Mouse (Mus musculus) heart, embryonic 12.5 days (tissue): ENCODE results near the gene Surf2. TPM values are rescaled to one million over a fixed set of nuclear protein-coding genes. Genes with fewer than 3 reads are reported as not detected.

Experiments used
- ATAC-seq: fragments of 200-750 bp; cut with Nextera tagmentation; 2 replicates; pipeline ENCODE4 v1.8.0; 2017; ENCODE audit warnings: moderate TSS enrichment, moderate library complexity; ENCODE audit not compliant: insufficient number of reproducible peaks, low FRiP score
- H3K27ac ChIP-seq: fragments of 300-500 bp; sonication (generic); 2 replicates; pipeline ENCODE4 v1.5.1; 2016; ENCODE audit warnings: mild to moderate bottlenecking, moderate library complexity; ENCODE audit not compliant: poor library complexity, severe bottlenecking
- H3K27me3 ChIP-seq: fragments of 300-500 bp; sonication (generic); replicated peaks from 2 replicates; pipeline ENCODE4 v1.6.1; 2016; ENCODE audit warnings: mild to moderate bottlenecking, moderate library complexity
- H3K36me3 ChIP-seq: fragments of 300-500 bp; sonication (generic); 2 replicates; pipeline ENCODE4 v1.6.1; 2016; ENCODE audit warnings: mild to moderate bottlenecking, moderate library complexity
- H3K4me1 ChIP-seq: fragments of 300-500 bp; sonication (generic); replicated peaks from 2 replicates; pipeline ENCODE4 v1.6.1; 2016; ENCODE audit warnings: mild to moderate bottlenecking
- H3K4me2 ChIP-seq: fragments of 300-500 bp; sonication (generic); 2 replicates; pipeline ENCODE4 v1.6.1; 2016; ENCODE audit warnings: mild to moderate bottlenecking, moderate library complexity
- H3K4me3 ChIP-seq: fragments of 300-500 bp; sonication (generic); 2 replicates; pipeline ENCODE4 v1.5.1; 2016; ENCODE audit warnings: mild to moderate bottlenecking
- H3K9ac ChIP-seq: fragments of 300-500 bp; sonication (generic); 2 replicates; pipeline ENCODE4 v1.6.1; 2016; ENCODE audit warnings: mild to moderate bottlenecking, moderate library complexity
- H3K9me3 ChIP-seq: fragments of 300-500 bp; sonication (generic); replicated peaks from 2 replicates; pipeline ENCODE4 v1.6.1; 2016; ENCODE audit warnings: mild to moderate bottlenecking, moderate library complexity
- whole genome bisulfite sequencing: fragments of 180-500 bp; shearing (Covaris S2); methylation state at CpG from one replicate; pipeline ENCODE4 v1.1.7; 2016; 5-methylcytosine and 5-hydroxymethylcytosine counted together
- polyA plus RNA-seq: library from polyadenylated mRNA; unstranded; fragments of >200 nt; fragmentation: Nextera tagmentation; extraction: Ambion mirVana; gene quantifications from 2 replicates; pipeline ENCODE4 v1.2.1, GENCODE M21; 2016

Gene Surf2
- polyA plus RNA-seq, 1 experiment from 2014 or later = 30.5 TPM

DNA sequence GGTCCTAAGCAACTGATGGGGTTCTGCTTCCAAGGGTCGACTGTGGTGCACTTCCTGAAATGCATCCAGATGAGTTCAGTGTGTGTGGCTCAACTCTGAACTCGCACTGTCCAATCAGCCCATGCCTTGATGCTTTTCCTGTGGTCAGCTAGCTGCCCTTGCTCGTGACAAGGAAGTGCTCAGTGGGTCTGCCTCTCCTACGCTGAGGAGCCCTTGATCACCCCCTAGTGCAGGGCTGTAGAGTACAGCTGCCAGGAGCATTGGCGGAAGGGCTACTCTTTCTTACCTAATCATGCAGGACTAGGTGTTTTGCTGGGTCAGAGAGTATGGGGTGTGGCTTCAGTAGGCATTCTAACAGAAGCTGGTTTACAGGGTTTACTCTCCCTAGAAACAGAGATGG, 25.4 kb downstream of the Surf2 start:
- Histone ChIP-seq H3K9ac (no peak overlapping the region), H3K36me3 (0 out of 2 replicates have a peak, but pooled peaks cover 2% of the 10 kb centered on the region), H3K27ac (no peak overlapping the region), H3K27me3 (0 out of 2 replicates have a peak, but pooled peaks cover 3% of the 10 kb centered on the region), H3K9me3 (no peaks in the 10 kb centered on the region), H3K4me1 (no peaks in the 10 kb centered on the region), H3K4me3 (no peak overlapping the region), H3K4me2 (no peak overlapping the region)
- WGBS = 34% methylated on average over 5 of the region's 5 CpGs
- peak; percentile 57; the same call in 1 of the 2 replicates for ATAC-seq

DNA sequence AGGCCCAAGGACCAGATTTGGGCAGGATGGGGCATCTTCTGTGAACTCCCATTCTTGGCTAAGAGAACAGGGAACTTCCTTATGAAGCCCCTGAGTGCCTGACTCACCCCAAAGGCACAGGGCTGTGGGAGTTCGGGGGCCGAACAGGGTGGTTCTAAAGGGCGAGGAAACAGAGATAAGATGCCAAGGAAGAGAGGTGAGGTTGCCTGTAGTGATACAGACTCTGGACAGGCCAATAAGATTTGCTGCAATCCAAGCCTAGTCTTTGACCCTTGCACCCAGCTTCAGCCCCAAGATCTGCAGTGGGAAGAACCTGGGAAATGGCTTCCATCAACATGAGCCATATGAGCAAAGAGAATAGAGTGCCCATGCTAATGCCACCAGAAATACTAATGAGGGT, 27.1 kb downstream of the Surf2 start:
- ATAC-seq = no peak
- Histone ChIP-seq H3K9ac (no peak overlapping the region), H3K4me1 (no peaks in the 10 kb centered on the region), H3K9me3 (no peaks in the 10 kb centered on the region), H3K4me3 (no peak overlapping the region), H3K27me3 (0 out of 2 replicates have a peak, but pooled peaks cover 3% of the 10 kb centered on the region), H3K27ac (no peak overlapping the region), H3K36me3 (0 out of 2 replicates have a peak, but pooled peaks cover 6% of the 10 kb centered on the region), H3K4me2 (no peak overlapping the region)
- WGBS = 64% methylated on average over 3 of the region's 3 CpGs

DNA sequence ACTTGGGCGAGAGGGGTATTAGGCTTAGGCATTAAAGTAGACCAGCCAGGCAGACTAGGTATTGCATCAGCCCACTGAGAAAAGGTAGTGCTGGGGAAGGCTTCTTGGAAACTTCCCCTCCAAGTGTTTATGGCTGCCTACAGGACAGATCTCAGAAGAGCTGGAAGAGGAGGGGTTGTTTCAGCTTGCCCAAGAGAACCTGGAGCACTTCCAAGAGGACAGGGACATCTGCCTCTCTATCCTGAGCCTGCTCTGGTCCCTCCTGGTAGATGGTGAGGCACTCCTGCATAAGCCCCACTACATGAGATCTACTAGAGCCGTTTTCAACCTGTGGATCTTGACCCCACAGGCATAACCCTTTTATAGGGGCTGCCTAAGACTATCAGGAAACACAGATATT, 34.2 kb downstream of the Surf2 start:
- Histone ChIP-seq H3K9ac (no peak overlapping the region), H3K4me2 (no peak overlapping the region), H3K4me3 (no peak overlapping the region), H3K9me3 (no peaks in the 10 kb centered on the region), H3K27ac (no peak overlapping the region), H3K36me3 (peaks cover 66% of the 10 kb centered on the region), H3K4me1 (no peaks in the 10 kb centered on the region), H3K27me3 (0 out of 2 replicates have a peak, but pooled peaks cover 2% of the 10 kb centered on the region)
- 82% methylated on average over 2 of the region's 2 CpGs for WGBS
- ATAC-seq = no peak

DNA sequence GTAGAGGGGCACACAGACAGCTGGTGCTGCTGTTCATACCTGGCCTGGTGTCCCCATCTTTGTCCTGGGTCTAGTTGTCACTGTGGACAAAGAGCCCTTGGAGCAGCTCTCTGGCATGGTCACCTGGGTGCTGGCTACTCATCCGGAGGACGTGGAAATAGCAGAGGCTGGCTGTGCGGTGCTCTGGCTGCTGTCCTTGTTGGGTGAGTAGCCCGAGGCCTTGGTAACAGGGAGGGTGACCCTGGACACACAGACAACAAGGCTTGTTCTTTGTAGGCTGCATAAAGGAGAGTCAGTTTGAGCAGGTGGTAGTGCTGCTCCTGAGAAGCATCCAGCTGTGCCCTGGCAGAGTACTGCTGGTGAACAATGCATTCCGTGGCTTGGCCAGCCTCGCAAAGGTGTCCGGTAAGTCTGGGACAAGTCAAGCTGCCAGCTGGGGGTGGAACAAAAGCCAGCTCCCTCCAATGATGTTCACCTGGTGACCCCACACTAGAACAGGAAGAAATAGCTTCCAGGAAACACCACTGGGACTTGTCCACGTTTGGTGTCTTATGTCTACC, 35.3 kb downstream of the Surf2 start:
- H3K4me1 ChIP-seq = no peaks in the 10 kb centered on the region

DNA sequence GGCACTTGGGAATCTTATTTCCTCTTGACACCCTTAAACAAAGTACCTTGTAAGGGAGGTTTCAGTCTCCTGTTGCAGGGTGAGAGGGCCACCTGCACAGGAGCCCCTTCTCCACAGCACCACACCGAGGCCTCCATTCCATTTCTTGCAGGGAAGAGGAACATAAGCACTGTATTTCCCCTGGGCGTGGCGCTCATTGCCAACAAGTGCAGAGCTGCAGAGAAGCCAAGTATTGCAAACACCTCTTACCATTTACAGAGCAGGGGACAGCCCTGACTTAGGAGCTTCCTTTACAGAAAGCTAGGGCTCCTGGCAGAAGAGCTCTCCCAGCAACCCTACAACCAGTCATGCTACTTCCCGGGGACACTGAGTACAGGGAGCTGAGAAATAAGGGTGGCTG, 36.0 kb downstream of the Surf2 start:
- Histone ChIP-seq H3K4me1 (no peaks in the 10 kb centered on the region), H3K36me3 (peaks cover 78% of the 10 kb centered on the region), H3K9me3 (no peaks in the 10 kb centered on the region), H3K9ac (no peak overlapping the region), H3K27ac (no peak overlapping the region), H3K4me2 (no peak overlapping the region), H3K4me3 (no peak overlapping the region), H3K27me3 (no peaks in the 10 kb centered on the region)
- 87% methylated on average over 4 of the region's 4 CpGs for WGBS
- ATAC-seq = no peak

More for the DNA sequence above, 35.3 kb downstream of the Surf2 start:
- no peak overlapping the region for H3K4me2 ChIP-seq
- no peak for ATAC-seq
- H3K27ac ChIP-seq = no peak overlapping the region
- no peaks in the 10 kb centered on the region for H3K27me3 ChIP-seq
- H3K9me3 ChIP-seq = no peaks in the 10 kb centered on the region
- H3K4me3 ChIP-seq = no peak overlapping the region
- peaks cover 75% of the 10 kb centered on the region for H3K36me3 ChIP-seq
- 86% methylated on average over 8 of the region's 8 CpGs for WGBS
- H3K9ac ChIP-seq = no peak overlapping the region

DNA sequence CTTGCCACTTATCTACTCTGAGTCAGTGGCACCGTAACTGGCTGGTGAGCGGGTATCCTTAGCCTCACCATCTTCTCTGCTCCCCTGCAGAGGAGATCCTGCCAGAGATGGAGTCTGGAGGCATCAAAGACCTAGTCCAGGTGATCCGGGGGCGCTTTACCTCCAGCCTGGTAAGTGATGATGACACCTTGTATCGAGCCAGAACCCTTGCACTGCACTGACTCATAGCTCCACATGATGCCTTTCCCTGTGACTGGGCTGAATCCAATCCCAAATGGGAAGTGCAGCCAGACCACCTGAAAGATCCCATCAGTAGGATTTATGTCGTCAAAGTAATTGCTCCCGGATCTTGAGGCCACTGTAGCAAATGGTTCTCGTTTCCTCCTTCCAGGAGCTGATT, 36.7 kb downstream of the Surf2 start:
- H3K4me3 ChIP-seq = no peak overlapping the region
- ATAC-seq = no peak
- H3K27ac ChIP-seq = no peak overlapping the region
- H3K9ac ChIP-seq = no peak overlapping the region
- peaks cover 85% of the 10 kb centered on the region for H3K36me3 ChIP-seq
- H3K27me3 ChIP-seq = no peaks in the 10 kb centered on the region
- H3K9me3 ChIP-seq = no peaks in the 10 kb centered on the region
- WGBS = 82% methylated on average over 8 of the region's 8 CpGs
- no peaks in the 10 kb centered on the region for H3K4me1 ChIP-seq
- H3K4me2 ChIP-seq = no peak overlapping the region

DNA sequence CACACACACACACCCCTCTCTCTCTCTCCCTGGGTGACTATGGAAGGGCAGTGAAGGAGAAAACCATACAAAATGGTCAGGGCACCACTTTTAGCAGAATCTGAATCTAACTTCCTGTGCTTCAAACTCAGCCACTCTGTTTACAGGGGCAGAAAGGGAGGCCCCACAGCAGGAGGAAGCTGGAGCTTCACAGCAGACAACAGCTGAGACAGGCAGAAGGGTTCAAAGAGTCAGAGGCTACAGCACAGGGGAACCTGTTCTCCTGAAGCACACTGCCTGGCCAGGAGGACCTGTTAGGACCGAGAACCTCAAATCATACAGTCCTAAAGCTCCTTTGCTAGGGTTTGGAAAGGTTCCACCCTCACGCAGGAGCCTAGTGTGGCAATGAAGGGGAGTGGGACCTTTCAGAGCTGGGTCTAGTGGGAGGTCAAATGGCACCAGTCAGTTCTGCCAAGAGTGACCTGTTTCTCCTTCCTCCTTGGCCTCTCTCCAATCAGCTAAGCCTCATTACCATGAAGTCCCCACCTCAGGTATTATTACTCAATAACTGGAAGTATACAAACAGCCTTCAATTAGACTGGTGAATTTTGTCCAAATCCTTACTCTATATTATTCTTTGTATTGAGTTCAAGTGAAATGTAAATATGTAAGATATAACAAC, 38.7 kb downstream of the Surf2 start:
- no peak overlapping the region for H3K4me3 ChIP-seq
- no peak overlapping the region for H3K4me2 ChIP-seq
- WGBS = 86% methylated on average over 2 of the region's 2 CpGs
- H3K9ac ChIP-seq = no peak overlapping the region
- no peak overlapping the region for H3K27ac ChIP-seq
- H3K27me3 ChIP-seq = no peaks in the 10 kb centered on the region
- peaks cover 92% of the 10 kb centered on the region for H3K36me3 ChIP-seq
- ATAC-seq = no peak
- H3K4me1 ChIP-seq = no peaks in the 10 kb centered on the region
- H3K9me3 ChIP-seq = no peaks in the 10 kb centered on the region

DNA sequence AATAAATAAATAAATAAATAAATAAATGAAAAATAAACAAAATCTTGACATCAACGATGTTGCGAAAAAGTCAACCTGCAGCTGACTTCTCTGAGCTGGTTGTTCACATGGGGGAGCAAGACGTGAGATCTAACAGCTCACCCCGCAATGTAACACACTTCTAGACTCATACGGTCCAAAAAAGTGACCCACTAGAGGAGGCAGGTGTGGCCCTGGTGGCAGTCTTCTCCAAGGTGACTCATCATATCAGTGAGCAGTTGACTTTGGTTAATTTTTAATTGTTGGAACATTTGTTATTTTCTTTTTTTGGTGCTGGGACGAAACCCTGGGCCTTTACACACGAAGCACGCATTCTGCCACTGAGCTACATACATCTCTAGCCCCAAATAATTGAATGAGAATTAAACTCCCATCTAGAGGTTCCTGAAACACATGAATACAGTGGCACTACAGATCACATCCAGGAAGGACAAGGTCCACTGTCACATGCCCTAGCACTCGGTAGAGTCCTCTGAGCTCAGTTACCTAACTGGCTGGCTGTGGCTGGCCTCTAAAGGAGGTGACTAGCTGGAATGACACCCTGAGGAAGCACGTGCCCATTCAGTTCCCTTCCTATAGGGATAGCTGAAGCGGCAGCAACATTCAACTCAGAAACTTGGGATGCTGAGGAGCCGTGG, 40.8 kb downstream of the Surf2 start:
- Histone ChIP-seq H3K4me1 (peaks cover 6% of the 10 kb centered on the region; the same call in 1 of the 2 replicates), H3K27me3 (no peaks in the 10 kb centered on the region), H3K4me2 (no peak overlapping the region), H3K4me3 (no peak overlapping the region), H3K9ac (no peak overlapping the region), H3K9me3 (no peaks in the 10 kb centered on the region), H3K27ac (no peak overlapping the region), H3K36me3 (peaks cover 94% of the 10 kb centered on the region)
- ATAC-seq = no peak
- WGBS = 91% methylated on average over 12 of the region's 12 CpGs

DNA sequence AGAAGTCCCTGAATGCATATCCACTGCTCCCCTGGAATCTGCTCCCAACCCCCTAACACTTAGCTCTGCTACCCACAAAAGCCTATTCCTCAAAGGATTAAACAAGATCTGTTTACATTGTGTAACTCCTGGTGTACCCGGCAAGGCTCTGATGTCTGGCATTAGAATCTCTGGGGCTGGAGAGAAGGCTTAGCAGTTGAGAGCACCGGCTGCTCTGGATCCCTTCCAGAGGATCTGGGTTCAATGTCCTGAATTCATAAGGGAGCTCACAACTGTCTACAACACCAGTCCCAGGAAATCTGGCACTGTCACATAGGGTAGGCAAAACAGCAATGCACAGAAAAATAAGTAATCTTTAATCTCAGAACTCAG, 41.3 kb downstream of the Surf2 start:
- no peak overlapping the region for H3K27ac ChIP-seq

DNA sequence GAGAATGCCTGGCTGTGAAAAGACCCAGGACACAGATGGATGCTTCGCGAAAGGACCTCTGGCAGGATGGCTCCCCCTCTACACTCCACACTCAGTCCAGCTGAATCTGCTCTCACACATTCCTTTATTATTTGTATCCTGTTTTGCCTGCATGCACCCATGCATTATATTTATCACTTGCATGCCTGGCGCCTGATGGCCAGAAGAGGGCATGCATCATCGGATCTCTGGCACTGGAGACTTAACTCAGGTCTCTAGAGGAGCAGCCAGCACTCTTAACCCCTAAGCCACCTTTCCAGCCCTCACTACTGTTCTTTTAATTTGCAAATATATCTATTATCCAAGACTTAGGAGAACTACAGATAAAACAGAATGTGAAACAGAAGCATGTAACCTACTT, 44.6 kb downstream of the Surf2 start:
- peaks cover 62% of the 10 kb centered on the region for H3K36me3 ChIP-seq
- no peaks in the 10 kb centered on the region for H3K27me3 ChIP-seq
- H3K9ac ChIP-seq = no peak overlapping the region
- no peak overlapping the region for H3K4me3 ChIP-seq
- no peak for ATAC-seq
- H3K4me1 ChIP-seq = peaks cover 27% of the 10 kb centered on the region
- 71% methylated on average over 4 of the region's 4 CpGs for WGBS
- no peaks in the 10 kb centered on the region for H3K9me3 ChIP-seq
- no peak overlapping the region for H3K27ac ChIP-seq
- no peak overlapping the region for H3K4me2 ChIP-seq

More for the DNA sequence above, 41.3 kb downstream of the Surf2 start:
- Histone ChIP-seq H3K4me1 (peaks cover 11% of the 10 kb centered on the region; the same call in 1 of the 2 replicates), H3K9me3 (no peaks in the 10 kb centered on the region), H3K27me3 (no peaks in the 10 kb centered on the region), H3K9ac (no peak overlapping the region), H3K36me3 (peaks cover 94% of the 10 kb centered on the region), H3K4me2 (no peak overlapping the region), H3K4me3 (no peak overlapping the region)
- no peak for ATAC-seq
- 91% methylated on average over 2 of the region's 2 CpGs for WGBS

DNA sequence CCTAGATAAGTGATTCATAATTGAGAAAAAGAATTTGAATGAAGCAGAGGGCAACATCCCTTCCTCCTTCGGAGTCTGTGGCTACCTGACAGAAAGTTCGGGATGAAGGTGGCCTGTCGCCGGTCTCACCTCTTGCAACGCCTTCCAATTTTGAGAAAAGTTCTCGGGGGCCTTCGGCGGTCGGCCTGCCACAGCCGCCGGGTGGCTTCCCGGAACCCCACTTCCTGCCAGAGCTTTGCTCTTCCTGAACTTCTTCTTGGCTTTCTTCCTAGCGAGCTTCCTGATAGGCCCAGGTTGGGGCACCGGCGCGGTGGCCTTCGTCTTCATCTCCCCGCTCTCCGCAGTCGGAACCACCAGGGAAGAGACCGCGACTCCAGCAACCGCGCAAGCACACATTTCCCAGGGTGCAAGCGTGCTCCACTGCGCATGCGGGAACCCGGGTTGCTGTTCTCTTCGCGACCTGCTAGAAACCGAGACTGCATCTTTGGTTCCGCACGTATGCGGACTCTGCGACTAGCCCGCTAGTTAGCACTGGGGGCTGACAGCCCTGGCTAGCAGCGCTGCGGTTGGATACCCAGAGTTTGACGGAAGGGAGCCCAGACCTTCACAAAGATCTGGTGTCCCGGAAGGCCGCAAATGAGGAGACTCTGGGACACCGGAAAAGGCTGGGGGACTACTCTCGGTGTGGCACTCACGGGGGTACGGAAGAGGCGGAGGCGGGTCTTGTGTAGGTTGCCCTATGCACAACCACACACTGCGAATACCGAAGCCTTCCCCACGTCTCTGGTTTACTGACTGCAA, 48.0 kb downstream of the Surf2 start, which contains the start of gene Rexo4:
Gene Rexo4 (minus strand): TSS at position 464 of the 801 bp plus-strand sequence.
- peaks cover 8% of the 10 kb centered on the region for H3K9me3 ChIP-seq
- H3K4me1 ChIP-seq = peaks cover 27% of the 10 kb centered on the region
- under 1% methylated on average over 50 of the region's 50 CpGs for WGBS
- peak within 1 kb of the TSS; percentile 86 for H3K9ac ChIP-seq
- H3K27ac ChIP-seq = peak within 1 kb of the TSS; percentile 98
- peaks cover 29% of the 10 kb centered on the region for H3K36me3 ChIP-seq
- no peaks in the 10 kb centered on the region for H3K27me3 ChIP-seq
- ATAC-seq = peak; percentile 93
- H3K4me2 ChIP-seq = peak within 1 kb of the TSS; percentile 95
- H3K4me3 ChIP-seq = peak within 1 kb of the TSS; percentile 73
